In genomic region chr15:25291231-25291691, GRCm38 (mm10) we compare ENCODE assay signal across 11 mouse cellular contexts.
A peak's percentile ranks its signal among the peaks of the same experiment; 100 is the strongest.
DNase-seq lines count a peak whose midpoint lies in the region; ATAC-seq lines count a peak whose summit lies in the region.
"Had no signal": no experiment of that assay in that cellular context is flagged by ENCODE, and none has a peak within 500 bp of the region (broad histone marks: within the 10 kb centered on the region; RNA-seq: fewer than 3 reads in every experiment).

No protein-coding gene starts in this region.

- H3K27me3 ChIP-seq in forebrain, embryonic 11.5 days (ENCODE audit: control insufficient read depth, insufficient read depth, low read length) = no peaks in the 10 kb centered on the region
- no peaks in the 10 kb centered on the region for H3K27me3 ChIP-seq in kidney, embryonic 14.5 days (ENCODE audit: control insufficient read depth, insufficient read depth, low read length)

- H3K4me1 ChIP-seq in forebrain, embryonic 11.5 days (replicated peaks; ENCODE audit: control insufficient read depth, insufficient read depth, low read length) = 0 out of 2 replicates have a peak, but pooled peaks cover 4% of the 10 kb centered on the region
- no peaks in the 10 kb centered on the region for H3K4me1 ChIP-seq in kidney, embryonic 14.5 days (ENCODE audit: control insufficient read depth, insufficient read depth, low read length)

- ATAC-seq in forebrain, embryonic 11.5 days (replicated peaks; ENCODE audit: low FRiP score) = peak; percentile 85
- no peak for ATAC-seq in kidney, embryonic 14.5 days (ENCODE audit: low FRiP score, low TSS enrichment)

- WGBS in forebrain, embryonic 11.5 days = 24% methylated on average over 10 of the region's 10 CpGs
- WGBS in kidney, embryonic 14.5 days = 84% methylated on average over 10 of the region's 10 CpGs

- no peaks in the 10 kb centered on the region for H3K36me3 ChIP-seq in forebrain, embryonic 11.5 days (ENCODE audit: control insufficient read depth, insufficient read depth, low read length)
- H3K36me3 ChIP-seq in kidney, embryonic 14.5 days (ENCODE audit: control insufficient read depth, insufficient read depth, low read length) = no peaks in the 10 kb centered on the region
- H3K36me3 ChIP-seq: limb, embryonic 13.5 days had no signal

- peak overlapping the region; percentile 53; the same call in 1 of the 2 replicates for H3K27ac ChIP-seq in forebrain, embryonic 11.5 days (ENCODE audit: low read depth, low read length)
- H3K27ac ChIP-seq in kidney, embryonic 14.5 days (ENCODE audit: low read depth, low read length) = no peak overlapping the region
- H3K27ac ChIP-seq: limb, embryonic 13.5 days had no signal

- H3K9me3 ChIP-seq in forebrain, embryonic 11.5 days (ENCODE audit: control insufficient read depth, low read length) = no peaks in the 10 kb centered on the region
- H3K9me3 ChIP-seq in kidney, embryonic 14.5 days (ENCODE audit: control insufficient read depth, low read length) = no peaks in the 10 kb centered on the region
- H3K9me3 ChIP-seq: limb, embryonic 13.5 days; megakaryocyte, embryonic 14.5 days had no signal

- no peak overlapping the region for H3K9ac ChIP-seq in forebrain, embryonic 11.5 days (ENCODE audit: low read length)
- no peak overlapping the region for H3K9ac ChIP-seq in kidney, embryonic 14.5 days (ENCODE audit: low read depth, low read length)
- H3K9ac ChIP-seq: limb, embryonic 13.5 days had no signal

- 0 out of 2 replicates have a peak overlapping the region, but pooled peaks have one; percentile 18 for H3K4me2 ChIP-seq in forebrain, embryonic 11.5 days (ENCODE audit: low read depth, low read length, severe bottlenecking)
- no peak overlapping the region for H3K4me2 ChIP-seq in kidney, embryonic 14.5 days (replicated peaks; ENCODE audit: low read depth, low read length)
- H3K4me2 ChIP-seq: limb, embryonic 13.5 days had no signal

- H3K4me3 ChIP-seq in forebrain, embryonic 11.5 days (ENCODE audit: low read depth, low read length) = no peak overlapping the region
- H3K4me3 ChIP-seq in kidney, embryonic 14.5 days (ENCODE audit: low read length) = no peak overlapping the region
- H3K4me3 ChIP-seq: limb, embryonic 13.5 days; megakaryocyte, embryonic 14.5 days had no signal

- peak; percentile 84 to 88 for DNase-seq in cerebellum, postnatal 10 days
- no peak for DNase-seq in cerebellum, adult 9-11 months
- peak; percentile 69 for DNase-seq in forebrain, embryonic 11.5 days (ENCODE audit: low spot score)
- DNase-seq in layer of hippocampus, postnatal 14 days (ENCODE audit: low spot score in 2 of 2) = peak; percentile 66 to 83
- peak; percentile 70 for DNase-seq in retina, postnatal 1 day
- DNase-seq in kidney, adult 11 months = no peak
- DNase-seq in heart, adult 8-10 months (ENCODE audit: low spot score) = no peak
- DNase-seq: heart, postnatal 36 days had no signal

Comparison
In these comparisons a context has a peak if more than half of its experiments do, and no peak if none do; other contexts are left out.
1. DNase-seq: peak in cerebellum, postnatal 10 days (2 of 2), forebrain, embryonic 11.5 days (single experiment), layer of hippocampus, postnatal 14 days (2 of 2) and retina, postnatal 1 day (single experiment); none in cerebellum, adult 9-11 months (single experiment), kidney, adult 11 months (single experiment) and heart, adult 8-10 months (single experiment).